Mouse (Mus musculus) MEL (cell line): ENCODE measurements around the gene Tmem184b.

Source experiments
- BHLHE40 ChIP-seq: IDR thresholded peaks from 2 replicates; pipeline ENCODE4 v1.6.1; 2012; ENCODE audit warnings: low read depth, mild to moderate bottlenecking, inconsistent platforms, low read length, improper control_type of control experiment, borderline replicate concordance
- CHD1 ChIP-seq: IDR thresholded peaks from 2 replicates; pipeline ENCODE4 v1.6.1; 2012; ENCODE audit warnings: low read depth, mild to moderate bottlenecking, inconsistent platforms, low read length, improper control_type of control experiment
- CTCF ChIP-seq, 3 experiments: IDR thresholded peaks in 2 of 3; conservative IDR thresholded peaks in 1 of 3; 2 replicates each; pipeline ENCODE4 v1.5.1; 2011 to 2012; ENCODE audit warnings: low read length in 3 of 3, low read depth in 2 of 3, mild to moderate bottlenecking in 2 of 3, improper control_type of control experiment in 1 of 3, inconsistent platforms in 1 of 3, mixed read lengths in 1 of 3, moderate library complexity in 1 of 3; ENCODE audit not compliant: control insufficient read depth in 1 of 3, insufficient read depth in 1 of 3, poor library complexity in 1 of 3, severe bottlenecking in 1 of 3
- GABPA ChIP-seq: IDR thresholded peaks from 2 replicates; pipeline ENCODE4 v1.6.1; 2012; ENCODE audit warnings: low read depth, mild to moderate bottlenecking, inconsistent platforms, low read length, improper control_type of control experiment, moderate library complexity
- GATA1 ChIP-seq: IDR thresholded peaks from 2 replicates; pipeline ENCODE4 v1.6.1; 2011; ENCODE audit warnings: low read depth, low read length, improper control_type of control experiment
- HCFC1 ChIP-seq: IDR thresholded peaks from 2 replicates; pipeline ENCODE4 v1.6.1; 2012; ENCODE audit warnings: low read depth, mild to moderate bottlenecking, inconsistent platforms, low read length, improper control_type of control experiment, moderate library complexity
- MXI1 ChIP-seq: IDR thresholded peaks from 2 replicates; pipeline ENCODE4 v1.6.1; 2011; ENCODE audit warnings: mild to moderate bottlenecking, low read depth, low read length, improper control_type of control experiment
- MYC ChIP-seq: IDR thresholded peaks from 2 replicates; pipeline ENCODE4 v1.6.1; 2011; ENCODE audit warnings: low read depth, mild to moderate bottlenecking, low read length, improper control_type of control experiment, moderate library complexity
- NRF1 ChIP-seq: IDR thresholded peaks from 2 replicates; pipeline ENCODE4 v1.6.1; 2014; ENCODE audit warnings: low read depth, mild to moderate bottlenecking, inconsistent platforms, low read length, improper control_type of control experiment, moderate library complexity; ENCODE audit not compliant: poor library complexity, insufficient read depth, severe bottlenecking
- POLR2A ChIP-seq, 2 experiments: IDR thresholded peaks; 2 replicates each; pipeline ENCODE4 v1.6.1; 2011 to 2012; ENCODE audit warnings: low read length in 2 of 2, mild to moderate bottlenecking in 2 of 2, control low read depth in 1 of 2, improper control_type of control experiment in 1 of 2, low read depth in 1 of 2, moderate library complexity in 1 of 2; ENCODE audit not compliant: control insufficient read depth in 1 of 2, insufficient read depth in 1 of 2, poor library complexity in 1 of 2
- SIN3A ChIP-seq: IDR thresholded peaks from 2 replicates; pipeline ENCODE4 v1.6.1; 2012; ENCODE audit warnings: low read length, improper control_type of control experiment, inconsistent platforms
- UBTF ChIP-seq: IDR thresholded peaks from 2 replicates; pipeline ENCODE4 v1.6.1; 2012; ENCODE audit warnings: low read depth, mild to moderate bottlenecking, inconsistent platforms, low read length, improper control_type of control experiment, moderate library complexity, borderline replicate concordance; ENCODE audit not compliant: insufficient read depth
- USF2 ChIP-seq, 2 experiments: IDR thresholded peaks; 2 replicates each; pipeline ENCODE4 v1.6.1; 2011 to 2012; ENCODE audit warnings: improper control_type of control experiment in 2 of 2, low read length in 2 of 2, borderline replicate concordance in 1 of 2, inconsistent platforms in 1 of 2, low read depth in 1 of 2, mild to moderate bottlenecking in 1 of 2; ENCODE audit not compliant: insufficient read depth in 1 of 2
- ZKSCAN1 ChIP-seq: IDR thresholded peaks from 2 replicates; pipeline ENCODE4 v1.6.1; 2012; ENCODE audit warnings: low read depth, mild to moderate bottlenecking, inconsistent platforms, low read length, improper control_type of control experiment, moderate library complexity

DNA sequence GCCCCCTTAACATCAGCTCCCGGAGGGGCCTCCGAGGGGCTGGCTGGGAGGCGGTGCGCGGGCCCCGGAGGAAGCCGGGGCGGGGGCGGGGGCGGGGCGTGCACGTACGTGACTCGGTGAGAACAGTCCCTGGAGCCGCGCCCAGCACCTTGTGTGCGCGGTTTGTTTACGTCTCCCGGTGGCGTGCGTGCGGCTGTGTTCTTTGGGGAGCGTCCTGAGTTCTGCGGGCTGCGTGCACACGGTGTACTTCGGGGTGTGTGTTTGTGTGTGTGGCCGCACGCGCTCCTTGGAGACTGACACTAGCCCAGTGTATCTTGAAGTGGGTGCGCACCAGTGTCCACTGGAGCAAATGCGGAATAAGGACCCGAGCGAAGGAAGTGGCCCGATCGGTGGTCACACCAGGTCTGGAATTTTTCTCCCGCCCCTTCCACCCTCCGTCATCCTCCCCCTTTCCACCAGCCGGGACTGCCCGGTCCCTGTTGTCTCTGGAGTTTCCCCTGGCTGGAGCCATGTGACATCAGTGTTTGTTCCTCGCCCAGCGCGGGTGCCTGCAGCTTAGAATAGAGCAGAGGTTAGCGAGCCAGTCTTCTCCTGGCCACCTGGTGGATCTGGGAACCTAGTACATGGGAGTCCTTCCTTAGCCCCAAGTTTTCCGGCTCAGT is 55.4 kb downstream of the Tmem184b start:
- TF ChIP-seq CTCF (IDR thresholded peaks at IDR 0.05 in 2 of 3, conservative IDR thresholded peaks at IDR 0.05 in 1 of 3; ENCODE audit: control insufficient read depth in 1 of 3, insufficient read depth in 1 of 3, low read depth in 2 of 3, low read length in 3 of 3, poor library complexity in 1 of 3, severe bottlenecking in 1 of 3) (no peak), HCFC1 (peak; percentile 42), POLR2A (IDR thresholded peaks at IDR 0.05; ENCODE audit: control insufficient read depth in 1 of 2, insufficient read depth in 1 of 2, low read depth in 1 of 2, low read length in 2 of 2, poor library complexity in 1 of 2) (no peak), CHD1 (no peak), USF2 (IDR thresholded peaks at IDR 0.05; ENCODE audit: borderline replicate concordance in 1 of 2, insufficient read depth in 1 of 2, low read depth in 1 of 2, low read length in 2 of 2) (no peak), MYC (0 out of 2 replicates have a peak, but pooled peaks have one; percentile 15), NRF1 (0 out of 2 replicates have a peak, but pooled peaks have one; percentile 20), BHLHE40 (peak; percentile 19; the same call in 1 of the 2 replicates), SIN3A (peak; percentile 91), GABPA (no peak), ZKSCAN1 (no peak), UBTF (no peak), MXI1 (peak; percentile 94), GATA1 (no peak)
